Mouse (Mus musculus) kidney, adult 18-20 months (tissue): ENCODE results near the gene Catsperz.
A peak's percentile ranks its signal among the peaks of the same experiment; 100 is the strongest.

Source experiments
- DNase-seq: peaks from one replicate; pipeline ENCODE4 v3.0.0; 2021

Catsperz gene

DNA sequence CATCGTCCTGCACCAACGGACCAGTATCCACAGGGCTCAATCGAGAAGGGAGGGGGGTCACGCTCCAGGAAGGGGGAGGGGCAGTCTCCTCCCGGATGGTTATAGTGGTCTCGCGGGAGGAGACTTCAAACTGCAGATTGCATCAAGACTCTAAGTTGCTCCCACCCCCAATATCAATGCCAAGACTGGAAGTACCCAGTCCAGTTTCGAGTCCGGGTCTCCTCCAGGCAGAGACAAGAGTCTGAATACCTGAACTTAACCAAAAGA lies at the start of gene Catsperz:
TSS of gene Catsperz (minus strand) at position 74 of the 267 bp plus-strand sequence.
- DNase-seq: no peak

DNA sequence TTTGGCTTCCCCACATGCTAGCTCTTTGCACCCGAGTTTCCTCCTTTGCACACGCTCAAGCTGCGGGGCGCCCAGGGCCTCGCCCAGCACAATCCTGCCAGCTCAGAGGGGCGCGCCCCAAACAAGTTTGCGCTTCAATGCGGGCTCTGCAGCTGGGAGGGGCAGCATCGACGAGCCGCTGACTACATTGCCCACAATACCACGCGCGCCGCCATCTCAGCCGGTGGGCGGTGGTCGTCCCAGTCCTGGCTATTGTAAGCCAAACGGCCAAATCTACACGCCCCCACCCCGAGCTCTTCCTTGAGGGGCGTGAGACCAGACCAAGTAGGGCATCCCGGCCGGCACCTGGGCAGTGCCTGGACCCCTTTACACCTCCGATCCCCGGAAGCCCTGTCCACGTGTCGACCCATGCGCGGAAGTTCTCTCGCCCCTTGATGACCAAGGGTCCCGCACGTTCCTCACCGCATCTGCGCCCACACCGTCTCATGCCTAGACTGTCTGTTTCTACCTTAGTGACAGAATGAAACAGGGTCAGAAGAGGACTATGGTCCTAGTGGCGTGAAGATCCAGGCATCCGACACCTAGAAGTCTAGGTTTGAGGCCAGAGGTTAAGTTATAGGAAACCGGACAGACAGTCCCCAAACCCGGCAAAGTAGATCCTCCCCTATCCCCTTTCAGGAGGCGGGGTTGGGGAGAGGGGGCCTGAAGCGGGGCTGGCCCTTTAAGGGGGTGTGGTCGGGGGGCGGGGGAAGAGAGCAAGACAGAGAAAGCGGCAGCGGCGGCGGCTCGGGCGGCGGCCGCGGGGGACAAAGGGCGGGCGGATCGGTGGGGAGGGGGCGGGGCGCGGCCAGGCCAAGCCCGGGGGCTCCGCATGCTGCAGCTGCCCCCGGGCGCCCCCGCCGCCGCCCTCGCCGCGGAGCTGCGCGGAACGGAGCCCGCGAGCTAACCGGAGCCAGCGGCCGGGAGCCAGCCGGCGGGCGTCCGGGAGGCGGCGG lies 49.3 kb upstream of the Catsperz start, which contains the start of gene Ppp1r14b:
TSS of gene Ppp1r14b (plus strand) at position 758 of the 995 bp plus-strand sequence.
- DNase-seq: peak; percentile 76

GRCm38 (mm10) chr19:6973581-6974190 lies 48.5 kb upstream of the Catsperz start:
- no peak for DNase-seq

GRCm38 (mm10) chr19:6972247-6972917 lies 47.2 kb upstream of the Catsperz start:
- no peak for DNase-seq

GRCm38 (mm10) chr19:6971644-6972043 lies 46.5 kb upstream of the Catsperz start:
- no peak for DNase-seq

DNA sequence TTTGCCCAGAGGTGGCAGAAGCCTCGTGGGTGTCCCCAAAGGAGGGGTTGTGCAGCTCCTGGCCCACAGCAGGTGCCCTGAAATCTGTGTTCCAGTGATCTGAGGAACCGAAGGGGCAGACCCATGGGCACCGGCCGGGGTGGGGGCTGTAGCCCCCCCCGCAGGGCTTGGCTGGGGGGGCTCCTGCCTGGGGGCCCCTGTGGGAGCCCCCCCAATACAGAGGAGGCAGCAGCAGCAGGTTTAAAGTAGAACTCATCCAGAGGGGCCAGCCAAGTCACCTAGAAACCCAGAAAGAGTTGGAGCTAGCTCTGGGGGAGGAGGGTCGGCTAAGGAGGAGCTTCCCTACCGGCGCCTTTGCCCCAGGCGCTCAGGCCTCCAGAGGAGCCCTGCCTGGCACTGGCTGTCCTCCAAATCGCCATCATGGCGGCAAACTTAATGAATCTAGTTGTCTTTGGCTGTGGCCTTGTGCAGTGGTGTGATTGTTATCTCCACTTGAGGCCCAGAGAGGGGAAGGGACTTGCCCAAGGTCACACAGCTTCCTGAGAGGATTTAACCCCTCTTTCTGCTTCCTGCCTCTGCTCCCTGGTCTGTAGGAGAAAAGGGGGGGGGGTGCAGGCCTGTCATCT lies 45.4 kb upstream of the Catsperz start:
- no peak for DNase-seq

- DNase-seq: peak; percentile 82
Measured at GRCm38 (mm10) chr19:6969665-6970381, 44.6 kb upstream of the Catsperz start.

- DNase-seq: no peak
Measured at GRCm38 (mm10) chr19:6969291-6969664, 44.1 kb upstream of the Catsperz start.

- peak; percentile 39 for DNase-seq
Measured at GRCm38 (mm10) chr19:6968491-6969271, 43.5 kb upstream of the Catsperz start.

DNA sequence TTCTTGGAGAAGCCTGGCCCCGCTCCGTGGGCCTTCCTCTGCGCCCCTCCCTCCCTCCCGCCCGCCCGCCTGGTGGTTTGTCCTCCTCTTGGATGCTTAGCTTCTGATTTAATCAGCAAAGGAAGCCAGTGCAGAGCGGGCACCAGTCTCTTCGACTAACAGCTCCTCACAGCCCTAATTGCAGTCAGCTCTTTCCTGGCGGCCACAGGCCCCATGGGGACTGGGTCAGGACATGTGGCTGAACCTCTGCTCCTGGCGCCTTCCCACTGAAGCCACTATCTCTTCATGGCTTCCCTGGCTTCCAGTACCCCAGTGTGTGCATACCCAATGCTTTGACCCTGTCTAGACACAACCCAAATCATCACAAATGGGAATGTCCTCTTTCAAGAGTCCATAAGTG lies 31.3 kb upstream of the Catsperz start:
- DNase-seq: no peak

DNA sequence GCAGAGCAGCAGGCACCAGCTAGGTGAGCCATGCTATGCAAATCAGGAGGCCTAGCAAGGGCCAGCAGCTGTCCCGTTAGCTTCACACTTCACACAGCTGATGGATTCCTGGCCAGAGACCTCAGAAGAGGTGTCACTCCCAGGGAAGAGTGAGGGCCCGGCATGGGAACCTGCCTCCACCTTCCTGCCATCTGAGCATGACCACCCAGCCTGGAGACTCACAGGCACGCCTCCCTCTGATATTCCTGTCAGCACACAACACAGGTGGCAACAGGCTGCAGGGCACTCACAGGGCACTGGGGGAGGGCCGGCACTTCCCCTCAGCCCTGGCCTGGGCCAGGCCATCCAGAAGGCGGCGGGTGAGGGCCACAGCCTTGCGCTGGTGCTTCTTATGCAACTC lies 30.2 kb upstream of the Catsperz start:
- DNase-seq: no peak

GRCm38 (mm10) chr19:6954046-6954445 lies 28.9 kb upstream of the Catsperz start:
- DNase-seq: peak; percentile 74

GRCm38 (mm10) chr19:6952712-6953037 lies 27.5 kb upstream of the Catsperz start:
- DNase-seq: peak; percentile 63

GRCm38 (mm10) chr19:6951994-6952711 lies 27.0 kb upstream of the Catsperz start:
- DNase-seq: peak; percentile 88

DNA sequence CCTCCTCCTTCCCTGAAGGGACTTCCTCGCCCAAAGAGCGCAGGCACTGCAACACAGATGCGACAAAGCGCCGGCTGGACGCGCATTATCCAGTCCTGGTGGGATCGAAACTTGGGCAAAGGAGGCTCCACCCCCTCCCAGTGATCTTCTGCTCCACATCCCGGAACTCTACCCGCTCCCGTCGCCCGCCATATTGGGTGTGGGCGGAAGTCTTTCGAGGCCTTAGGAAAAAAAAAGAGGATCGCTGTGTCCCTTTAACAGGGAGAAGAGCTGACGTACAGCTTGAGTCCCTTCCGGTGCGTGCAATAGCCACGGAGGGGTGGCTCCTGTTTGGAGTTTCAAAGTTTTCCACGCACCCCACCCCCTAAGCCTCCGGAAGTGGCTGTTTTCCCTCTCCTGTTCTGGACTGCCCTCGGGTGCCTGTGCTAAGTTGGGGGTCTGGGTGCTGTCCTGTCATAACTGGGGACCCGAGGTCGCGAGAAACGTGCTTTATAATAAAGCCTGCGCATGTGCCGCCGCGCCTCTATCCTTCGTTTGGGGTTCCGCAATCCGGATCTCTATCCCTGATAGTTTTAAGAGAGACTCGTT lies 26.3 kb upstream of the Catsperz start:
- DNase-seq: peak; percentile 95

GRCm38 (mm10) chr19:6950613-6951153 lies 25.5 kb upstream of the Catsperz start:
- DNase-seq: peak; percentile 73

DNA sequence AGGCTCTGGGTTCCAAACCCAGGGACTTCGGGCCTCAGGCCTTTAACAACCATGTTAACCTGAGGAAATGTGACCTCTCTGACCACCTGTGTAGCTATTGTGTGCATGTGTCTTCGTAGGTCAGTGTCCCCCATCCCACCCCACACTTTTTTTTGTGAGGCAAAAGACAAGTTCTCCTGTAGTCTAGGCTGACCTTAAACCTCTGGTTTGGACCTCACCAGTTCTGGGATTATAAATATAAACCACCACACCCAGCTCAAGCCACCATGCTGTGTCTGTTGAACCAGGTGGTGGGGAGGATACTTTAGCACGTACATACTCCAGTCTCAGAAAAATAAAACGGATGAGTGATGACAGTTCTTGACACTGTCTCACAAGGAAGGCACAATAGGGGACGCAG lies 24.8 kb upstream of the Catsperz start:
- no peak for DNase-seq

GRCm38 (mm10) chr19:6949532-6949931 lies 24.4 kb upstream of the Catsperz start:
- DNase-seq: no peak

GRCm38 (mm10) chr19:6948186-6948585 lies 23.0 kb upstream of the Catsperz start:
- DNase-seq: no peak

GRCm38 (mm10) chr19:6947742-6948141 lies 22.6 kb upstream of the Catsperz start:
- no peak for DNase-seq
